Mouse (Mus musculus) hindbrain, postnatal 0 days (tissue): ENCODE results near the gene Hba-x. TPM values are rescaled to one million over a fixed set of nuclear protein-coding genes. Genes with fewer than 3 reads are reported as not detected.
"Not testable (repeated sequence)": the region's sequence is repeated elsewhere in the genome, so short reads cannot be mapped to it uniquely, and the experiment has no call there.

ENCODE experiments used
- ATAC-seq: fragments of 200-750 bp; cut with Nextera tagmentation; 2 replicates; pipeline ENCODE4 v1.8.0; 2017; ENCODE audit warnings: mild to moderate bottlenecking, moderate TSS enrichment, moderate library complexity
- DNase-seq: peaks from one replicate; pipeline ENCODE4 v3.0.0-alpha.2; 2015; ENCODE audit warnings: low spot score
- H3K27ac ChIP-seq: fragments of 300-500 bp; sonication (generic); 2 replicates; pipeline ENCODE4 v1.5.1; 2014; ENCODE audit warnings: mild to moderate bottlenecking
- H3K27me3 ChIP-seq: fragments of 300-500 bp; sonication (generic); 2 replicates; pipeline ENCODE4 v1.6.1; 2014; ENCODE audit warnings: low read length, mixed read lengths; ENCODE audit not compliant: insufficient read depth
- H3K36me3 ChIP-seq: fragments of 300-500 bp; sonication (generic); 2 replicates; pipeline ENCODE4 v1.6.1; 2014; ENCODE audit warnings: low read length, mixed read lengths; ENCODE audit not compliant: insufficient read depth
- H3K4me1 ChIP-seq: fragments of 300-500 bp; sonication (generic); 2 replicates; pipeline ENCODE4 v1.6.1; 2014; ENCODE audit warnings: antibody characterized with exemption, low read length, mixed read lengths; ENCODE audit not compliant: insufficient read depth
- H3K4me2 ChIP-seq: fragments of 300-500 bp; sonication (generic); 2 replicates; pipeline ENCODE4 v1.6.1; 2014; ENCODE audit warnings: low read depth, mild to moderate bottlenecking, low read length, moderate library complexity, mixed read lengths
- H3K4me3 ChIP-seq: fragments of 300-500 bp; sonication (generic); 2 replicates; pipeline ENCODE4 v1.5.1; 2014; ENCODE audit warnings: low read length
- H3K9ac ChIP-seq: fragments of 300-500 bp; sonication (generic); replicated peaks from 2 replicates; pipeline ENCODE4 v1.6.1; 2014; ENCODE audit warnings: mild to moderate bottlenecking, low read length, moderate library complexity, mixed read lengths
- H3K9me3 ChIP-seq: fragments of 300-500 bp; sonication (generic); 2 replicates; pipeline ENCODE4 v1.6.1; 2016; ENCODE audit warnings: low read length, mixed read lengths
- CTCF ChIP-seq: IDR thresholded peaks from 2 replicates; pipeline ENCODE4 v1.5.1; 2016; ENCODE audit warnings: antibody characterized with exemption, control low read depth, low read depth
- WGBS: fragments of 180-500 bp; shearing (Covaris S2); extraction: QIAGEN DNeasy Blood & Tissue Kit; methylation state at CpG from one replicate; pipeline ENCODE4 v1.1.7; 2014; 5-methylcytosine and 5-hydroxymethylcytosine counted together
- polyA plus RNA-seq: library from polyadenylated mRNA; unstranded; fragments of >200 nt; fragmentation: Nextera tagmentation; extraction: Ambion mirVana; gene quantifications from 2 replicates; pipeline ENCODE4 v1.2.1, GENCODE M21; 2015
- total RNA-seq: library from RNA; depleted of rRNA; stranded (reverse); fragments of >200 nt; gene quantifications from 2 replicates; pipeline ENCODE4 v1.2.3, GENCODE M21; 2014

The Hba-x gene
- total and polyA plus RNA-seq, 2 experiments from 2014 or later, result not detected

GRCm38 (mm10) chr11:32268952-32269351, 7.2 kb upstream of the Hba-x start:
- H3K27me3 ChIP-seq, result no peaks in the 10 kb centered on the region
- 84% methylated on average over 5 of the region's 5 CpGs for WGBS
- H3K4me3 ChIP-seq, result no peak overlapping the region
- H3K9me3 ChIP-seq, result no peaks in the 10 kb centered on the region
- H3K27ac ChIP-seq, result no peak overlapping the region
- no peak for TF ChIP-seq CTCF
- H3K4me2 ChIP-seq, result no peak overlapping the region
- ATAC-seq (no peak), DNase-seq (no peak)
- no peaks in the 10 kb centered on the region for H3K36me3 ChIP-seq
- H3K9ac ChIP-seq, result no peak overlapping the region
- peaks cover 8% of the 10 kb centered on the region for H3K4me1 ChIP-seq

GRCm38 (mm10) chr11:32271178-32271577, 5.0 kb upstream of the Hba-x start:
- DNase-seq (no peak), ATAC-seq (no peak)
- WGBS, result 55% methylated on average over 4 of the region's 4 CpGs
- H3K27me3 ChIP-seq, result no peaks in the 10 kb centered on the region
- H3K4me2 ChIP-seq, result no peak overlapping the region
- H3K4me3 ChIP-seq, result no peak overlapping the region
- no peak overlapping the region for H3K9ac ChIP-seq
- H3K9me3 ChIP-seq, result no peaks in the 10 kb centered on the region
- no peak overlapping the region for H3K27ac ChIP-seq
- no peaks in the 10 kb centered on the region for H3K36me3 ChIP-seq
- peaks cover 5% of the 10 kb centered on the region; the same call in 1 of the 2 replicates for H3K4me1 ChIP-seq
- no peak for TF ChIP-seq CTCF

GRCm38 (mm10) chr11:32277736-32278457, 1.7 kb downstream of the Hba-x start:
- TF ChIP-seq CTCF, result no peak
- ATAC-seq, result no peak
- H3K4me1 ChIP-seq, result no peaks in the 10 kb centered on the region
- no peak overlapping the region for H3K27ac ChIP-seq
- no peaks in the 10 kb centered on the region for H3K9me3 ChIP-seq
- H3K4me3 ChIP-seq, result no peak overlapping the region
- H3K9ac ChIP-seq, result no peak overlapping the region
- 75% methylated on average over 21 of the region's 21 CpGs for WGBS
- no peaks in the 10 kb centered on the region for H3K27me3 ChIP-seq
- H3K4me2 ChIP-seq, result no peak overlapping the region
- DNase-seq, result no peak
- no peaks in the 10 kb centered on the region for H3K36me3 ChIP-seq

- no peak for TF ChIP-seq CTCF
- ATAC-seq, result no peak
- no peak overlapping the region for H3K9ac ChIP-seq
- H3K4me3 ChIP-seq, result no peak overlapping the region
- 80% methylated on average over 12 of the region's 12 CpGs for WGBS
- no peaks in the 10 kb centered on the region for H3K27me3 ChIP-seq
- H3K36me3 ChIP-seq, result no peaks in the 10 kb centered on the region
- no peak for DNase-seq
- H3K4me1 ChIP-seq, result no peaks in the 10 kb centered on the region
- H3K9me3 ChIP-seq, result no peaks in the 10 kb centered on the region
- no peak overlapping the region for H3K27ac ChIP-seq
- H3K4me2 ChIP-seq, result no peak overlapping the region
Observed at GRCm38 (mm10) chr11:32278458-32278957, 2.3 kb downstream of the Hba-x start.

- TF ChIP-seq CTCF, result no peak
- no peaks in the 10 kb centered on the region for H3K27me3 ChIP-seq
- no peak overlapping the region for H3K4me2 ChIP-seq
- no peak for DNase-seq
- no peak overlapping the region for H3K9ac ChIP-seq
- no peaks in the 10 kb centered on the region for H3K36me3 ChIP-seq
- H3K4me3 ChIP-seq, result no peak overlapping the region
- no peaks in the 10 kb centered on the region for H3K4me1 ChIP-seq
- no peak for ATAC-seq
- WGBS, result 61% methylated on average over 2 of the region's 2 CpGs
- H3K9me3 ChIP-seq, result no peaks in the 10 kb centered on the region
- no peak overlapping the region for H3K27ac ChIP-seq
Observed at GRCm38 (mm10) chr11:32280646-32281045, 4.4 kb downstream of the Hba-x start.

- WGBS, result 50% methylated on average over 1 of the region's 1 CpGs
- no peak overlapping the region for H3K27ac ChIP-seq
- TF ChIP-seq CTCF, result no peak
- H3K9me3 ChIP-seq, result no peaks in the 10 kb centered on the region
- H3K4me3 ChIP-seq, result no peak overlapping the region
- H3K4me2 ChIP-seq, result no peak overlapping the region
- no peaks in the 10 kb centered on the region for H3K4me1 ChIP-seq
- H3K27me3 ChIP-seq, result no peaks in the 10 kb centered on the region
- ATAC-seq (no peak), DNase-seq (no peak)
- no peaks in the 10 kb centered on the region for H3K36me3 ChIP-seq
- no peak overlapping the region for H3K9ac ChIP-seq
Observed at GRCm38 (mm10) chr11:32281416-32282144, 5.4 kb downstream of the Hba-x start.

- not testable (repeated sequence) for H3K27ac ChIP-seq, H3K4me1 ChIP-seq, H3K9me3 ChIP-seq, H3K9ac ChIP-seq, H3K36me3 ChIP-seq, ATAC-seq, DNase-seq, H3K4me3 ChIP-seq, H3K27me3 ChIP-seq, H3K4me2 ChIP-seq
- 63% methylated on average over 1 of the region's 5 CpGs for WGBS
Observed at GRCm38 (mm10) chr11:32283091-32283777, 7.0 kb downstream of the Hba-x start, which contains the start of gene Hba-a1. Gene Hba-a1, plus strand, starts transcription at chr11:32283511.

GRCm38 (mm10) chr11:32284582-32284981, 8.4 kb downstream of the Hba-x start:
- not testable (repeated sequence) for H3K4me2 ChIP-seq, H3K27me3 ChIP-seq, H3K4me1 ChIP-seq, H3K9me3 ChIP-seq, H3K36me3 ChIP-seq, H3K27ac ChIP-seq, DNase-seq, H3K9ac ChIP-seq, ATAC-seq, H3K4me3 ChIP-seq
- WGBS, result 57% methylated on average over 2 of the region's 2 CpGs
